Mouse (Mus musculus): ENCODE results near the gene Slc35a1.
"Not testable (repeated sequence)": the region's sequence is repeated elsewhere in the genome, so short reads cannot be mapped to it uniquely, and the experiment has no call there.

The Slc35a1 gene

DNA sequence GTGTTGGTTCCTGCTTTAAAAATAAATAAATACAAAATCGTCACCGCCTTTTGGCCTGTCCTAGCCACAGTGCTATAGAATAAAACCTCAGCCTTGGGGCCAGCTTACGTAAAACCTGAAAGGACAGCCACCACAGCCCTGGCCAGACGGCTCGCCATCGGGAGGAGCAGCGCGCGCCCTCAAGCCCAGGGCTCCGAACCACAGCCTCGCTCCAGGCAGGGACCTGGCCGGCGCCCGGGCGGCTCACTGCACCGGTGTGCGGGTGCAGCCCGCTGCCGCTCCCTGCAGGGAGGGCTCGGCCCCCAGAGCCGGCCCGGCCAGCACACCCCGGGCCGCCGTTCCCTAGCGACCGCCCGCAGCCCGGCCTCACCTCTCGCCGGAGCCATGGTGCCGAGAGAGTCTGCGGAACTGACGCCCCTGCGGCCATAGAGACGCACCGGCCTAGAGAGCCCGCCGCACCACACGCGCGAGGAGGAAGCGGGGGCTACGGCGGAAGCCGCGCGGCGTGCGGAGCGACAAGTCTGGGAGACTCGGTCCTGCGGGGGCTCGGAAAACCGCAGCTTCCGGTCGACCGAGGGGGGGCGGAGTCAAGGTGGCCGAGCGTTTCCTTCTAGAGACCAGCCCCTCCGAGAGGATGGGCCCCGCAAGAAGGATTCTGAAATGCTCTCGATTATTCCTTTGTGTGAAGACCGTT lies at the start of gene Slc35a1:
Gene Slc35a1, minus strand, starts transcription at position 565 of the 694 bp plus-strand sequence.
- DNase-seq (ENCODE audit: low spot score in 2 of 2), result peak; percentile 96

- DNase-seq (ENCODE audit: low spot score in 2 of 2), result no peak
Observed at GRCm38 (mm10) chr4:34734461-34734860, 47.2 kb upstream of the Slc35a1 start.

DNA sequence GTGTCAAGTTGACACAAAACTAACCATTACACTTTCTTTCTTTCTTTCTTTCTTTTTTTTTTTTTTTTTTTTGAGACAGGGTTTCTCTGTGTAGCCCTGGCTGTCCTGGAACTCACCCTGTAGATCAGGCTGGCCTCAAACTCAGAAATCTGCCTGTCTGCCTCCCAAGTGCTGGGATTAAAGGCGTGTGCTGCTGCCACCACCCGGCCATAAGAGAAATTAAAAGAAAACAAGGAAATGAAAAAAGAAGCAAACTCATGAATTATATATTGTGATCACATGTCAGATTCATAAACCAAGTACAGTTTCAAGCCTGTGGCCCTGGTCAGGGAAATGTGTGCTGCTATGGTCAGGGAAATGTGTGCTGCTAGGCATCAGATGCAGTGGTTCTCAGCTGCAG lies 46.2 kb upstream of the Slc35a1 start:
- not testable (repeated sequence) for DNase-seq (ENCODE audit: low spot score in 2 of 2)

- peak; percentile 47 to 69 for DNase-seq (ENCODE audit: low spot score in 2 of 2)
Observed at GRCm38 (mm10) chr4:34729851-34730341, 42.7 kb upstream of the Slc35a1 start, which contains the start of gene Cfap206. Gene Cfap206, minus strand, starts transcription at chr4:34730206.

DNA sequence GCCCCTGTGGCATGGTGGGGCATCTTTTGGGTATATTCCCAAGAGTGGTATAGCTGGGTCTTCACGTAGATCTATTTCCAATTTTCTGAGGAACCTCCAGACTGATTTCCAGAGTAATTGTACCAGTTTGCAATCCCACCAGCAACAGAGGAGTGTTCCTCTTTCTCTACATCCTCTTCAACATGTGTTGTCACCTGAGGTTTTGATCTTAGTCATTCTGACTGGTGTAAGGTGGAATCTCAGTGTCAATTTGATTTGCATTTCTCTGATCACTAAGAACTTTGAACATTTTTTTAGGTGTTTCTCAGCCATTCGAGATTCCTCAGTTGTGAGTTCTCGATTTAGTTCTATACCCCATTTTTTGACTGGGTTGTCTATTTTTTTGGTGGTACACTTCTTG lies 38.5 kb upstream of the Slc35a1 start:
- DNase-seq (ENCODE audit: low spot score in 2 of 2), result not testable (repeated sequence)

DNA sequence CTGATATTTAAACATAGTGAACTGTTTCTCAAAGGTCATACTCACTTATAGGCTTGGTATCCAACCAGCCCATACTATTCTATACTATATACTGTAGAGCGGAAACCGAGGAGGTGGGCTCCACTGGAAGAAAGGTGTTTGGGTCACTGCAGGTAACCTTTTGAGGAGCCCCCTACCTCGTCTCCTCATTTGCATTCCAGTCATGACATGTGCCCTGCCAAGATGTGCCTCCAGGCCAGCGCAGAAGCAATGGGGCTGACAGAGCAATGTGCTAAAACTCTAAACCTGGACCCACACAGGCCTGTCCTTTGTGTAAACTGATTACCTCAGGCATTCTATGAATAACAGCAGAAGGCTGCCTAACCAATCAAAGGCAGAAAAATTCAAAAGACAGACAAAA lies 37.1 kb upstream of the Slc35a1 start:
- no peak for DNase-seq (ENCODE audit: low spot score in 2 of 2)

DNA sequence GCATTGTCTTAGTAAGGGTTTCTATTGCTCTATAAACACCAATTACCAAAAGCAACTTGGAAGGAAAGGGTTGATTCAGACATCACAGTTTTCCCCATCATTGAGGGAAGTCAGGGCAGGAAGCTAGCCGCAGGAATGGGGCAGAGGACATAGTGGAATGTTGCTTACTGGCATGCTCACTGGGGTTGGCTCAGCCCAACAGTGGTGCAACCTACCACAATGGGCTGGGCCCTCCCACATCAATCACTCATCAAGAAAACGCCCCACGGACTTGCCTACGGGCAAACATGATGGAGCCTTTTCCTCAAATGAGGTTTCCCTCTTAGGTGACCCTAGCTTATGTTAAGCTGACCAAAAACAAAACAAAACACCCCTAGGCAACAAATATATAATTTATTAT lies 35.9 kb upstream of the Slc35a1 start:
- DNase-seq (ENCODE audit: low spot score in 2 of 2), result no peak

- no peak for DNase-seq (ENCODE audit: low spot score in 2 of 2)
Observed at GRCm38 (mm10) chr4:34720127-34720895, 33.1 kb upstream of the Slc35a1 start.

DNA sequence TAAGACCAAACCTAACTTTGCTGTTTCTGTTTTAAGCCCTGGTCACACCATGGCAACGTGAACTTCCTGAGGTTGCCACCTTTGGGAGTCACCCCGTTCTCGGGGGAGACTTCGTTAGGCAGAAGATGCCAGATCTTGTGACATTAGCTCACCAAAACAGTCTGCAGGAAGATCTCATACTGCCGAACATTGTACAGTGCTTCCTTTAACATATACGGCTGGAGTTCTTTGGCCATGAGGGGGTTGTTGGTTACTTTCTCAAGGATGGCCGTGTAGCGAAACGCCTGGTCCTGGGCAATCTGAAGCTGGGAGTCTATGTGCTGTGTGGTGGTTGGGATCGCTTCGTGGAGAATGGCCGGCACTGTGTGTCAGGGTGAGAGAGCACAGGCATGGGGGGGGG lies 32.2 kb upstream of the Slc35a1 start:
- no peak for DNase-seq (ENCODE audit: low spot score in 2 of 2)

DNA sequence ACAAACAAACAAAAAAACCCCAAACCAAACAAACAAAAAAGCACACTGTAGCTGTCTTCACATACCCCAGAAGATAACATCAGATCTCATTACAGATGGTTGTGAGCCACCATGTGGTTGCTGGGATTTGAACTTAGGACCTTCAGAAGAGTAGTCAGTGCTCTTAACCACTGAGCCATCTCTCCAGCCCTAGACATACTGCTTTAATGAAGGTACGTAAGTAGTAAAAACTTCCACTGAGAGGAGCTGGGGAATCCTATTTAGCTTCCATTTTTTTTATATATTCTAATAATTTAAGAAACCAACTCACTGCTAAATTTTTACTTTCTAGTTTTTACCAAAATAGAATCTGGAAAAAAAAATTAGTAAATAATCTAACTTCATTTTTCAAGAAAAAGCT lies 27.8 kb upstream of the Slc35a1 start:
- no peak for DNase-seq (ENCODE audit: low spot score in 2 of 2)

DNA sequence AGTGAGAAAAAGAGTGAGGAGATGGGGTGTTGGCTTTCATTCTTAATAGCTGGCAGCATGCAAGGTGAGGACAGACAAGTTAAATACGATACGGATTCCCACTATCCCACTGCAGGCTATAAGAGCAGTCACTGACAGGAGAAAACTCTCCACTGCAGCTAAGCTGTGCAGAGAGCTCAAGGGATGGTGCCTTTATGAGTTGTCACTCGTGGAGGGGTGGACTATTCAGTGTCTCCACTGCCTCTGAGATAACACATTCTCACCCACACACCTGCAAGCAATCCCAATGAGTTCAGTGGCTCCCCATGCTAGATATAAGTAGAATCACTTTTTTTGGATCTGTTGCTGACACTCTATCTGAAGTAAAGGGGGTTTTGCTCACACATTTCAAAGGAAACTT lies 20.9 kb upstream of the Slc35a1 start:
- DNase-seq (ENCODE audit: low spot score in 2 of 2), result no peak

DNA sequence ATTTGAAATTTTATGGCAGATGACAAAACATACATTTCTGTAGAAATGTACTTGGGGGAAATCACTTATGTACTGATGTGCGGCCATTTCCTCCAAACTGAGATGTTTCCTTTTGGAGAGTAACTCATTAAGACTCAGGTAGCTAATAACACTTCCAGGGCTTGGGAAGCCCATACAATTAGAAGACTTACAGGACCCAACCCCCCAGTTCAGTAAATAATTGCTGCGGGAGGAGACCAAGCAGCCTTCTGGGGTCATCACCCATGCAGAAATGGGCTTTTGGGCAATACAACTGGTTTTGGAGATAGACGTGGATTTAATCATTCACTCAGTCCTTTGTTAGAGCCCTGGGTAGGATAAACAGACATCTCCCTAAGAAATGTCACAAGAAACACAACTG lies 20.0 kb upstream of the Slc35a1 start:
- no peak for DNase-seq (ENCODE audit: low spot score in 2 of 2)

- DNase-seq (ENCODE audit: low spot score in 2 of 2), result no peak
Observed at GRCm38 (mm10) chr4:34703029-34703428, 15.8 kb upstream of the Slc35a1 start.

- DNase-seq (ENCODE audit: low spot score in 2 of 2), result no peak
Observed at GRCm38 (mm10) chr4:34702231-34702630, 15.0 kb upstream of the Slc35a1 start.

DNA sequence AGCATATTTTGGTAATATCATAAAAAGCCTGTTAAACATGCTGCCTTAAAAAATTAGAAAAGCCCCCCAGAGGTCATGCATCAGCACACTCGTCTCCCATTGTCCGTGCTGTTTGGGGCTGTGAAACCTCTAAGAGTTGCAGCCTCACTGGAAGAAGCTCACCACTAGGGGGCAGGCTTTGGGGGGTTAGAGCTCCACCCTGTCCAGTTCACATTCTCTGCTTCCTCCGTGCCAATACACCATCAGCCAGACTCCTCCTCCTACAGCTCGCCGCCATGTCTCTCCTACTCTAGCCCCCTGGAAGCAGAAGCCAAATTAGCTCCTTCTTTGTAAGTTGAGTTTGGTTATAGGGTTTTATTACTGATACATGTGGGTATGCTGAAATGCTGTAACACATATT lies 14.3 kb upstream of the Slc35a1 start:
- DNase-seq (ENCODE audit: low spot score in 2 of 2), result peak in 1 of 2 experiments; percentile 39

GRCm38 (mm10) chr4:34688021-34688420 lies 783 bp upstream of the Slc35a1 start:
- DNase-seq (ENCODE audit: low spot score in 2 of 2), result no peak

- no peak for DNase-seq (ENCODE audit: low spot score in 2 of 2)
Observed at GRCm38 (mm10) chr4:34680530-34680929, 6.7 kb downstream of the Slc35a1 start.

DNA sequence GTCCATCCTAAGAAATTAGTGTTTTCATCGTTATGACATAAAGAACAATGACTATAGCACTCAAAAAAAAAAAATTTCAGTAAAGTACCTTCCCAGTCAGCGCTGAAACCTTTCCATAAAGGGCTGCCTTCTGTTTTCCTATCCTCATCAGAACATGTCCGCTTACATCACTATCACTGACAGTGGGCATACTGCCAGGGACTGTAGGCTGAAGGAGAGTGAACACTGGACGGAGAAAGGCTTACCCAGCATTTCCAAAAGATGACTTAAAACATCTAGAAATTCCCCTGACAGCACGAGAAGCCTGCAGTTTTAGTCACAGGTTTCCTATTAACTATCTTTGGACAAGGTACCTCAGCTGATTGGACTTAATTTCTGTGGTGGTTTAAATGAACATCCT lies 13.5 kb downstream of the Slc35a1 start:
- DNase-seq (ENCODE audit: low spot score in 2 of 2), result no peak

DNA sequence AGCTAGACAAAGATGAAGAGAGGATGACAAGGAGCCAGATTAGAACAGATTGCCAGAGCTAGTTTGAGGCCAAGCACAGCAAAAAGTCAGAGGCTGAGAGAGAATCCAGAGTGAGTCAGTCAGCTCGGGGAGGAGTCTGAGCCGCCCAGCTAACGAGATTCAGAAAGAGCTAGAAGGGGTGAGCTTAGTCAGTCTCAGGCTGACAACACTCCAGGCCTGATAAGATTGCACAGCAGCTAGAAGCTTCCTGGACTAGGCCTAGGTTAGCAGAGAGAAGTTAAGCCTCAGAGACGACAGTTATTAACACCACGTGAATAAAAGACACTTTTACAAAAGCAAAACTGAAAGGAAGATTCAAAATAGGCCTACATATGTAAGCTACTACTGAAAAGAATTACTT lies 19.3 kb downstream of the Slc35a1 start:
- DNase-seq (ENCODE audit: low spot score in 2 of 2), result no peak

DNA sequence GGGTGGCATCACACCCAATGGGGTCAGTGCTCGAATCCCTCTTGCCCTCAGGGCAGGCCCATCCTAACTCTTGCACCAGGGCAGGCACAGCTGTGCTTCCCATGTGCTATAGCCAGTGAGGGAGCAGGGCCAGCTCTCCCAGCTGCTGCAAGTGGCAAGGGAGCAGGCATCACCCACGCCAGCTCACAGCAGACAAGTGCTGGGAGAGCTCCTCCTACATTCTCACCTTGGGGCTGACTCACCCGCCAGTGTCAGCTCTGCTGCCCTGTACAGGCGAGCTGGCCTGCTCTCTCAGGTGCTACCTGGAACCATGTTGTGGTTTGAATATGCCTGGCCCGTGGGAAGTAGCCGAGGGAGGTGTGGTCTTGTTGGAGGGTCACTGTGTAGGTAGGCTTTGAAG lies 25.3 kb downstream of the Slc35a1 start:
- DNase-seq (ENCODE audit: low spot score in 2 of 2), result no peak

GRCm38 (mm10) chr4:34661514-34661913 lies 25.7 kb downstream of the Slc35a1 start:
- DNase-seq (ENCODE audit: low spot score in 2 of 2), result no peak

DNA sequence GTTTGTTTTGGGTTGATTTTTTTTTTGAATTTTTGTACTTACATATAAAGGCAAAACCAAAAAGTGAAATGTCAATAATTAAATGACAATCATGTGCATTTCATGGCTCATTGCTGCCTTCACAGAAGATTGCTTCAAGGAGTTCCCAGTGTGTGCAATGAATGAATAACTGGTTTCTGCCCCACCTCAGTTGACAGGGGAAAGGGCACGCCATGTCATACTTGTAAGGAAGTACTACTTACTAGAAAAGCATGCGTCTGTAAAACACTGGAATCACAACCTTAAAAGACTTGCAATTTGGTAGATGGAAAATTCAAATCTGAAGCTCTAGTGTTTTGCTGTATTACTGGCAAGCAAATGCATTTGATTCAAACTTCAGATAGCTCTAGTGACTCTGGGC lies 28.2 kb downstream of the Slc35a1 start:
- no peak for DNase-seq (ENCODE audit: low spot score in 2 of 2)

GRCm38 (mm10) chr4:34656101-34656500 lies 31.1 kb downstream of the Slc35a1 start:
- no peak for DNase-seq (ENCODE audit: low spot score in 2 of 2)

All from right cerebral cortex, postnatal 10 days (tissue).